Mouse (Mus musculus): Measurements from ENCODE around the gene Rabgap1l. TPM values are rescaled to one million over a fixed set of nuclear protein-coding genes. Genes with fewer than 3 reads are reported as not detected.
A peak's percentile ranks its signal among the peaks of the same experiment; 100 is the strongest.

Gene Rabgap1l
- polyA plus RNA-seq, 1 experiment from 2014 or later: 27.6 TPM

DNA sequence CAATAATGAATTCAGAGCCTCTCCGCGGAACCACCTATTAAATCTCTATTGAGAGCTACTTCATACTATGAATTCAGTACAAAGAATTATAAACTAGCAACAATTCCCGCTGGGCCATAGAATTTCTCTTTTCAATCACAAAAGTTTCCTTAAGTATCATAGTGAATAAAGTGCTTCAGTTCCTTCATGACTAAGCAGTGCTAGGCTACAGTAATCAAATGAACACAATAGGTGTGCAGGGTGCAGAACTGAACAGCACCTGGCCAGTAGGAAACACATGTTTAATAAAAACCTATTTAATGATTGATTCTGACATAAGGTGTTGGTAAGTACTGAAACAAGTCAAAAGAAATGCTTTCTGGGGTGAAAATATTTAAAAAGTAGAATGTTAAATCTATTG lies 560.9 kb downstream of the Rabgap1l start:
- ATAC-seq (ENCODE audit: low read depth): no peak
- WGBS (ENCODE audit: insufficient replicate concordance): 90% methylated on average over 3 of the region's 3 CpGs
- Histone ChIP-seq H3K27ac (ENCODE audit: low read length) (no peak overlapping the region), H3K27me3 (ENCODE audit: control insufficient read depth, insufficient read depth, low read depth, low read length) (no peaks in the 10 kb centered on the region), H3K9me3 (replicated peaks; ENCODE audit: control insufficient read depth, low read length) (no peaks in the 10 kb centered on the region), H3K36me3 (ENCODE audit: control insufficient read depth, insufficient read depth) (no peaks in the 10 kb centered on the region), H3K4me2 (ENCODE audit: low read depth, low read length) (no peak overlapping the region), H3K4me1 (ENCODE audit: control insufficient read depth, low read depth, low read length) (peaks cover 3% of the 10 kb centered on the region; the same call in 1 of the 2 replicates), H3K9ac (ENCODE audit: low read depth, low read length) (no peak overlapping the region), H3K4me3 (ENCODE audit: low read depth, low read length) (no peak overlapping the region)

DNA sequence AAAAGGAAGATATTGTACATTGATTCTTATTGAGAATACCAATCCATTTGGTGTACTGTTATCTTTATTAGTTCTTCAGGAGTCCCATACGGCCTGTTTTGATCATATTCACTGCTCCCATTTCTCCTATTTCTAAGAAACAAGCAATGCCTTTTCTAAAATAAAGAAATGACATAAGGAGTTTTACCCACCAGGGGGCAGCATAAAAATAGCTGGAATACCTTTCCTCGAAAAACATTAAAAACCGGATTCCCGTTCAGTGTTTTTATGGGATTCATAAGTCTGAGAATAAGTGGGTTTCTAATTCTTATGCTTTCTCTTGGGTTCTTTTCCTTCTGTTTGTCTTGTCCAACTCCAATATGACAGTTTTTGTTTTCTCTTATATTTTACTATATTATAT lies 562.0 kb downstream of the Rabgap1l start:
- Histone ChIP-seq H3K36me3 (ENCODE audit: control insufficient read depth, insufficient read depth) (no peaks in the 10 kb centered on the region), H3K4me1 (ENCODE audit: control insufficient read depth, low read depth, low read length) (peaks cover 3% of the 10 kb centered on the region; the same call in 1 of the 2 replicates), H3K4me2 (ENCODE audit: low read depth, low read length) (no peak overlapping the region), H3K4me3 (ENCODE audit: low read depth, low read length) (no peak overlapping the region), H3K9me3 (replicated peaks; ENCODE audit: control insufficient read depth, low read length) (no peaks in the 10 kb centered on the region), H3K27ac (ENCODE audit: low read length) (no peak overlapping the region), H3K9ac (ENCODE audit: low read depth, low read length) (no peak overlapping the region), H3K27me3 (ENCODE audit: control insufficient read depth, insufficient read depth, low read depth, low read length) (no peaks in the 10 kb centered on the region)
- WGBS (ENCODE audit: insufficient replicate concordance): 50% methylated on average over 4 of the region's 4 CpGs
- no peak for ATAC-seq (ENCODE audit: low read depth)

DNA sequence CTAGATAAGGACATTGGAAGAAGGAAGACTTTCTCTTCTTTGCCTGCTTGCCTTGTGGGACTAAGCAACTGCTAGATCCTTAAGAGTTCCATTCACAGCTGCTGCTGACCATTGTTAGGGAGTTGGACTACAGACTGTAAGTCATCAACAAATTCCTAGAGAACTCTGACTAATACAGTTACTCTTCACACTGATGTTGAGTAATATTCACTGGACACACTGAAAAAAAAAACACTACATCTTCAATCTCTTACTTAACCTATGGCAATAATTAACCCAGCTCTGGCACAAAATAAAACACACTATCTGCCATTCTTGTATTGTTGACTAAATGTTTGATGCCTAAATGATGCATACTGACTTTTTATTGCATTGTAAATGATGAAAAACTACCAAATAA lies 565.2 kb downstream of the Rabgap1l start:
- Histone ChIP-seq H3K27me3 (ENCODE audit: control insufficient read depth, insufficient read depth, low read depth, low read length) (no peaks in the 10 kb centered on the region), H3K4me3 (ENCODE audit: low read depth, low read length) (no peak overlapping the region), H3K27ac (ENCODE audit: low read length) (no peak overlapping the region), H3K4me1 (ENCODE audit: control insufficient read depth, low read depth, low read length) (peaks cover 3% of the 10 kb centered on the region; the same call in 1 of the 2 replicates), H3K36me3 (ENCODE audit: control insufficient read depth, insufficient read depth) (no peaks in the 10 kb centered on the region; the same call in 1 of the 2 replicates), H3K4me2 (ENCODE audit: low read depth, low read length) (no peak overlapping the region), H3K9me3 (replicated peaks; ENCODE audit: control insufficient read depth, low read length) (no peaks in the 10 kb centered on the region), H3K9ac (ENCODE audit: low read depth, low read length) (no peak overlapping the region)
- no peak for ATAC-seq (ENCODE audit: low read depth)

DNA sequence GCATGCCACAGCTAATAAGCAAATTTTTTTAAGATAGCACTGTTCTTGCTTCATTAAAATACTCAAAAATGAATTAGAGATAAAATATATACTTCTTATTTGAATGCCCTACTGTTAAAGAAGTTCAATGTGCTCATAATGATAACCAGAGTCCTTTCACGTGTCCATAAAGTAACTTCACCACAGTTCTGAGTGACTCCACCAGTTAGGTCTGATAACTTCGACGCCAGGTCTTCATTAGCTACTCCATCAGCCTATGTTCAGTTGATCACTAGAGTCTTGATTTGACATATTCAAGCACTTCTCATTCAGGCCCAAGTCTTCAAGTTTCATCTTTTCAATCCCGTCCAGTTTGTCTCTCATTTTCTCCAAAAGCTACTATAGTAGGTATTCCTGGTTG lies 565.8 kb downstream of the Rabgap1l start:
- Histone ChIP-seq H3K4me1 (ENCODE audit: control insufficient read depth, low read depth, low read length) (peaks cover 3% of the 10 kb centered on the region; the same call in 1 of the 2 replicates), H3K27me3 (ENCODE audit: control insufficient read depth, insufficient read depth, low read depth, low read length) (no peaks in the 10 kb centered on the region), H3K36me3 (ENCODE audit: control insufficient read depth, insufficient read depth) (no peaks in the 10 kb centered on the region; the same call in 1 of the 2 replicates), H3K4me3 (ENCODE audit: low read depth, low read length) (no peak overlapping the region), H3K9me3 (replicated peaks; ENCODE audit: control insufficient read depth, low read length) (no peaks in the 10 kb centered on the region), H3K9ac (ENCODE audit: low read depth, low read length) (no peak overlapping the region), H3K4me2 (ENCODE audit: low read depth, low read length) (no peak overlapping the region), H3K27ac (ENCODE audit: low read length) (no peak overlapping the region)
- ATAC-seq (ENCODE audit: low read depth): no peak
- WGBS (ENCODE audit: insufficient replicate concordance): 56% methylated on average over 4 of the region's 4 CpGs

DNA sequence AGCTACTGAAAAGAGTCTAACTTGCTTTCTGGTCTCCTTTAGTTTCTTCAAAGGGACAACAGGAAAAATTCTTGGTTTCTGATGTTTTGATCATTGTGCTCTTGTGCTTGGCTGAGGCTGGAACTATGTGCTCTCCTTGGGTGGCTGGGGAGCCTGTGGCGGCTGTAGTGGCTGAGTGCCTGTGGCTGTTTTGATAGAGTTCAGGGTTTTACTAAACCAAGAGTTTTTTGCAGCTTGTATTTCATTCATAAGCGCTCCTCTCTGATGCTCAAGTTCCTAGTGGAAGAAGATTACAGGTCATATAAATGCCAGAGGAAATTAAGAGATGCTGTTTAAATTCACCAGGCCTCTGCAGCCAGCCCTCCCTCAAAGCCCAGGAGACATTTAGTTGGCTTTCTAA lies 568.9 kb downstream of the Rabgap1l start:
- Histone ChIP-seq H3K4me2 (ENCODE audit: low read depth, low read length) (no peak overlapping the region), H3K27me3 (ENCODE audit: control insufficient read depth, insufficient read depth, low read depth, low read length) (no peaks in the 10 kb centered on the region), H3K4me3 (ENCODE audit: low read depth, low read length) (no peak overlapping the region), H3K4me1 (ENCODE audit: control insufficient read depth, low read depth, low read length) (peaks cover 3% of the 10 kb centered on the region; the same call in 1 of the 2 replicates), H3K27ac (ENCODE audit: low read length) (no peak overlapping the region), H3K9ac (ENCODE audit: low read depth, low read length) (no peak overlapping the region), H3K9me3 (replicated peaks; ENCODE audit: control insufficient read depth, low read length) (no peaks in the 10 kb centered on the region), H3K36me3 (ENCODE audit: control insufficient read depth, insufficient read depth) (no peaks in the 10 kb centered on the region; the same call in 1 of the 2 replicates)
- ATAC-seq (ENCODE audit: low read depth): no peak
- WGBS (ENCODE audit: insufficient replicate concordance): 79% methylated on average over 2 of the region's 2 CpGs

DNA sequence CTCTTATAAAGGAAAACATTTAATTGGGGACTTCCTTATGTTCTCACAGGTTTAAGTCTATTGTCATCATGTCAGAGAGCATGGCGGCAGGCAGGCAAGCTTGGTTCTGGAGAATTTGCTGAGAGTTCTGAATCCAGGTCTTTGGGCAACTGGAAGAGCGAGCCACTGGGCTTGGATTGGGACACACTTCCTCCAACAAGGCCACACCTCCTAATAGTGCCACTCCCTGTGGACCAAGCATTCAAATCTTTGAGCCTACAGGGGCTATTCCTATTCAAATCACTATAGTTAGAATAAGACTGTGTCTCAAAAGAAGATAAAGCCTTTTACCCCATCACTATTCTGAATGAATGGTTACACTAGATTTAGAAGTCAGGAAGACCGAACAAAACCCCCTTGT lies 575.1 kb downstream of the Rabgap1l start:
- H3K36me3 ChIP-seq (ENCODE audit: control insufficient read depth, insufficient read depth): no peaks in the 10 kb centered on the region
- ATAC-seq (ENCODE audit: low read depth): no peak
- no peak overlapping the region for H3K4me3 ChIP-seq (ENCODE audit: low read depth, low read length)
- H3K4me2 ChIP-seq (ENCODE audit: low read depth, low read length): no peak overlapping the region
- H3K27me3 ChIP-seq (ENCODE audit: control insufficient read depth, insufficient read depth, low read depth, low read length): no peaks in the 10 kb centered on the region
- H3K27ac ChIP-seq (ENCODE audit: low read length): no peak overlapping the region
- H3K9ac ChIP-seq (ENCODE audit: low read depth, low read length): no peak overlapping the region
- 73% methylated on average over 3 of the region's 3 CpGs for WGBS (ENCODE audit: insufficient replicate concordance)
- no peaks in the 10 kb centered on the region for H3K9me3 ChIP-seq (replicated peaks; ENCODE audit: control insufficient read depth, low read length)
- H3K4me1 ChIP-seq (ENCODE audit: control insufficient read depth, low read depth, low read length): peaks cover 5% of the 10 kb centered on the region

DNA sequence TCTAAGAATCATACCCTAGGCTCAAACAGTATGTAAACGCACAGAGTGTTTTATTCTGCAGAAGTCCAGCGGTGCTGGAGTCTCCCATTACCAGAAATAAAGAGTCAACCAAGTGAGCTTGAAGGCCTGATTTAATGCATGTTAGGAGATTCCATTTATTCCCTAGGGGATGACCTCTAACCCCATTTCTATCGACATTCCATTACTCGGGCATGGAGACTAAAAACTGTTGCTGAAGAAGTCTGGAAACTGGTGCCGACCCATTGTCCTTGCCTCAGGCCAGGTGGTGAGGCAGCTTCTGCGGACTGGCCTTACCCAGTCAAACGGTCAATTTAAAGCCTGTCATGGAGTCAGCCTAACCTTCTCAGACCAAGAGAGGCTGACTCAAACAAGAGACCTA lies 578.8 kb downstream of the Rabgap1l start:
- H3K4me3 ChIP-seq (ENCODE audit: low read depth, low read length): peak overlapping the region; percentile 82
- no peaks in the 10 kb centered on the region for H3K27me3 ChIP-seq (ENCODE audit: control insufficient read depth, insufficient read depth, low read depth, low read length)
- H3K9ac ChIP-seq (ENCODE audit: low read depth, low read length): no peak overlapping the region
- WGBS (ENCODE audit: insufficient replicate concordance): 85% methylated on average over 7 of the region's 7 CpGs
- no peaks in the 10 kb centered on the region for H3K9me3 ChIP-seq (replicated peaks; ENCODE audit: control insufficient read depth, low read length)
- H3K36me3 ChIP-seq (ENCODE audit: control insufficient read depth, insufficient read depth): no peaks in the 10 kb centered on the region
- no peak overlapping the region for H3K27ac ChIP-seq (ENCODE audit: low read length)
- ATAC-seq (ENCODE audit: low read depth): no peak
- peaks cover 17% of the 10 kb centered on the region for H3K4me1 ChIP-seq (ENCODE audit: control insufficient read depth, low read depth, low read length)
- peak overlapping the region; percentile 73 for H3K4me2 ChIP-seq (ENCODE audit: low read depth, low read length)

DNA sequence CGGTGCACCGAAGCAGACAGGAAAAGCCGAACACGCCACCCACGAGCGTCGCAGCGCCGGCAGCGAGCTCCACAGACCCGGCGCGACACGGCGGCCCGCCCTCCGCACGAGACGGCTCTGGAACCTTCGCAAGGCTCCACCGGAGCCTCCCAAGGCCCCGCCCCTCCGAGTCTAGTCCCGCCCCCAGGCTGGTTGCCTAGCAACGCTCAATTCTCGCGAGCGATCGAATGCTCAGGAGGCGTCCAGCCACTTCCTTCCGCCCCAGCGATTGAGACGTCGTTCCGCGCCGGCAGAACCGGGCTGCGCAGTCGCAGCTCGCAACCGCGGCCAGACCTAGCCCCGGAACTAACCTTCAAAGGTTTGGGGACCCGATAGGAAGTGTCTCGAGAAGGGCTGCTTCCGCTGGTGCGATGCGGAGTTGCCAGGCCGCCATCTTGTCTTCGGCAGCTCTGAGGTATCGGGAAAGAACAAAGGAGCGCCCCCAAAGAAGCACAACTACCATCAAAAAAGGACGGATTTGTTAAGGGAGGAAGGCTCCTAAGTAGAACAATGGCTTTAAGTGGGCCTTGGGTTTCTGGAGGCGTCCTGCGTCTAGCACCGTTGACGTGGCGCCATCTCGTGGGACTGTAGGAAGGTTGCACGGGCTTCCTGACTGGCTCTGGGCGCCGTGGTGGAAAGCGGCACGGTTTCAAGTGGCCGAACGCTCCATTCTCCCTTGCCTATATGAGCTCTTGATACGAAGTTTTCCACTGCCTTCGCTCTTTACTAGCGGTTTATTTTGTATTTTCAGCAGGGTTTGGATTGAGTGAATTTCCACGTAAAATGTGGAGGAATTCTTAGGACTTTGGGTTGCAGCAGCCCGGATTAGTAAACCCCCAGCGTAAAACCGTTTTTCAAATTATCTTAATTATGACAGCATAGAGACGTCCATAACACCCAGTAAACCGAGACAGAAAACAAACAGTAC lies 580.0 kb downstream of the Rabgap1l start, which contains the start of gene Cacybp:
Cacybp (minus strand) TSS at position 173 of the 967 bp plus-strand sequence.
- peak; percentile 96 for ATAC-seq (ENCODE audit: low read depth)
- under 1% methylated on average over 76 of the region's 76 CpGs for WGBS (ENCODE audit: insufficient replicate concordance)

DNA sequence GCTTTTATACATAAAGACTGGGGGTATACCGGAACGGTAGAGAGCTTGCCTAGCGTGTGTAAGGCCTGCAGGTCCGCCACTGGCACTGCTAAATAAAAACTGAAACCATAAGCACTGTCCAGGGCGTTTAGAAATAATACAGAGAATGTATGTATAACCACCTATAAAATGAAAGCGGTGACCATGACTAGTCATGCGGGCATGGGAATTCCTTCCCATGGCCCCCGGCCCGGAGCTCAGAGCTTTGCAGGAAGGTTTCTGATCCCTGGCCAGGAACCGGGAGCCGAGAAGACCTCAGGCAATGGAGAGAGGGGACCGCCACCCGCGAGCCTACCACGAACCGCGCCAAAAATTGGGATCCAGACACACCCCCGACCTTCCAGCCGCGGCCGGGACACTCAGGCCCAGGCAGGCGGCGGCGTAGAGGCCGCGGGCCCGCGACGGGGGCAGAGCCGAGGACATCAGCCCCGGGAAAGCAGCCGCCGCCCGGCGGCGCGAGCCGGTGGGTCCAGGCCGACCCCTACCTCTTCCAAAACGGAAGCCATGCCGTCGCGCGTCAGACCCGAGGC lies 580.8 kb downstream of the Rabgap1l start:
- under 1% methylated on average over 45 of the region's 45 CpGs for whole genome bisulfite sequencing (ENCODE audit: insufficient replicate concordance)
- H3K4me1 ChIP-seq (ENCODE audit: control insufficient read depth, low read depth, low read length): peaks cover 17% of the 10 kb centered on the region
- H3K4me2 ChIP-seq (ENCODE audit: low read depth, low read length): peak overlapping the region; percentile 73
- H3K36me3 ChIP-seq (ENCODE audit: control insufficient read depth, insufficient read depth): no peaks in the 10 kb centered on the region
- peak overlapping the region; percentile 97 for H3K27ac ChIP-seq (ENCODE audit: low read length)
- peak; percentile 49 for ATAC-seq (ENCODE audit: low read depth)
- no peaks in the 10 kb centered on the region for H3K27me3 ChIP-seq (ENCODE audit: control insufficient read depth, insufficient read depth, low read depth, low read length)
- H3K4me3 ChIP-seq (ENCODE audit: low read depth, low read length): peak overlapping the region; percentile 82
- no peaks in the 10 kb centered on the region for H3K9me3 ChIP-seq (replicated peaks; ENCODE audit: control insufficient read depth, low read length)
- peak overlapping the region; percentile 92 for H3K9ac ChIP-seq (ENCODE audit: low read depth, low read length)

More for the DNA sequence above, 580.0 kb downstream of the Rabgap1l start, which contains the start of gene Cacybp:
- Histone ChIP-seq H3K36me3 (ENCODE audit: control insufficient read depth, insufficient read depth) (no peaks in the 10 kb centered on the region), H3K27ac (ENCODE audit: low read length) (peak within 1 kb of the TSS; percentile 97), H3K9me3 (replicated peaks; ENCODE audit: control insufficient read depth, low read length) (no peaks in the 10 kb centered on the region), H3K4me1 (ENCODE audit: control insufficient read depth, low read depth, low read length) (peaks cover 17% of the 10 kb centered on the region), H3K4me2 (ENCODE audit: low read depth, low read length) (peak within 1 kb of the TSS; percentile 73), H3K9ac (ENCODE audit: low read depth, low read length) (peak within 1 kb of the TSS; percentile 92), H3K27me3 (ENCODE audit: control insufficient read depth, insufficient read depth, low read depth, low read length) (no peaks in the 10 kb centered on the region), H3K4me3 (ENCODE audit: low read depth, low read length) (peak within 1 kb of the TSS; percentile 82)

Data from liver, embryonic 16.5 days (tissue).